Mouse (Mus musculus) liver, postnatal 0 days (tissue): ENCODE data around the gene Prps1l3. TPM values are rescaled to one million over a fixed set of nuclear protein-coding genes. Genes with fewer than 3 reads are reported as not detected.
A peak's percentile ranks its signal among the peaks of the same experiment; 100 is the strongest.

ENCODE experiments used
- ATAC-seq: fragments of 200-750 bp; cut with Nextera tagmentation; 2 replicates; pipeline ENCODE4 v1.8.0; 2017; ENCODE audit warnings: mild to moderate bottlenecking, moderate library complexity
- DNase-seq: peaks from one replicate; pipeline ENCODE4 v3.0.0-alpha.2; 2016
- H3K27ac ChIP-seq: fragments of 300-500 bp; sonication (generic); 2 replicates; pipeline ENCODE4 v1.5.1; 2014; ENCODE audit warnings: antibody characterized with exemption, moderate library complexity, mild to moderate bottlenecking, low read depth
- H3K27me3 ChIP-seq: fragments of 300-500 bp; sonication (generic); 2 replicates; pipeline ENCODE4 v1.6.1; 2014; ENCODE audit warnings: low read length, control low read depth, mixed read lengths; ENCODE audit not compliant: insufficient read depth
- H3K36me3 ChIP-seq: fragments of 300-500 bp; sonication (generic); replicated peaks from 2 replicates; pipeline ENCODE4 v1.6.1; 2014; ENCODE audit warnings: mild to moderate bottlenecking, control low read depth, low read length, moderate library complexity, mixed read lengths; ENCODE audit not compliant: insufficient read depth
- H3K4me1 ChIP-seq: fragments of 300-500 bp; sonication (generic); 2 replicates; pipeline ENCODE4 v1.6.1; 2014; ENCODE audit warnings: antibody characterized with exemption, mild to moderate bottlenecking, control low read depth; ENCODE audit not compliant: insufficient read depth
- H3K4me2 ChIP-seq: fragments of 300-500 bp; sonication (generic); 2 replicates; pipeline ENCODE4 v1.6.1; 2014; ENCODE audit warnings: low read depth, mild to moderate bottlenecking, low read length, moderate library complexity, mixed read lengths
- H3K4me3 ChIP-seq: fragments of 300-500 bp; sonication (generic); 2 replicates; pipeline ENCODE4 v1.5.1; 2014; ENCODE audit warnings: low read depth, low read length
- H3K9ac ChIP-seq: fragments of 300-500 bp; sonication (generic); replicated peaks from 2 replicates; pipeline ENCODE4 v1.6.1; 2014; ENCODE audit warnings: mild to moderate bottlenecking, moderate library complexity
- H3K9me3 ChIP-seq: fragments of 300-500 bp; sonication (generic); 2 replicates; pipeline ENCODE4 v1.6.1; 2016; ENCODE audit warnings: mild to moderate bottlenecking, control low read depth, low read length, mixed read lengths
- CTCF ChIP-seq: sonication (generic); IDR thresholded peaks from 2 replicates; pipeline ENCODE4 v1.5.1; 2016; ENCODE audit warnings: antibody characterized with exemption, low read depth
- EP300 ChIP-seq: IDR thresholded peaks from 2 replicates; pipeline ENCODE4 v1.6.1; 2016; ENCODE audit warnings: antibody characterized with exemption, low read depth, mild to moderate bottlenecking
- WGBS: fragments of 180-500 bp; shearing (Covaris S2); extraction: QIAGEN DNeasy Blood & Tissue Kit; methylation state at CpG from one replicate; pipeline ENCODE4 v1.1.7; 2014; ENCODE audit not compliant: insufficient replicate concordance; 5-methylcytosine and 5-hydroxymethylcytosine counted together
- polyA plus RNA-seq: library from polyadenylated mRNA; unstranded; fragments of >200 nt; fragmentation: Nextera tagmentation; extraction: Ambion mirVana; gene quantifications from 2 replicates; pipeline ENCODE4 v1.2.1, GENCODE M21; 2015

Gene Prps1l3
- polyA plus RNA-seq = 20.8 and 22.8 TPM in 2 replicates

DNA sequence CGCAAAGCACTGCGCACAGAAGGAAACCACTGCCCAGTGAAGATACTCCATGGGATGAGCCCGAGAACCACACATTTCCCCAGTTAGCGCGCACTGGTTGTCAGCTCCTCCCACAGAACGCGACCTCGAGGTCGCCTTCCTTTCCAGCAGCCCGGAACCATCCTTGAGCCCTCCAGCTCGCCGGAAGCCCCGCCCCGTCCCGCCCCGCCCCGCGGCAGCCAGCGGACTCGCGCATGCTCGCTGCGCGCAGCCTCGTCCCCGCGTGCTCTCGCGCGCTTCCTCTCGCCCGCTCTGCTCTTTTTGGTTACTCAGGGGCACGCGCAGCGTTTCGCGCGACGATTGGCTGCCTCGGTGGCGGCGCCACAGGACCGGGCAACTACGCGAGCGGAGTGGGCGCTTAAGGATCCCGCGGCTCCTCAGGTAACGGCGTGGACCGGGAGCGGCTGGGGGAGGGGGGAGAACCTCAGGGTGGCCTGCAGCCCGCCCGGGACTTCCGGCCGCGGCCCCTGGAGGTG is at the start of gene Prps1l3, which contains the start of gene Mipol1:
Prps1l3 (plus strand) TSS at position 221 of the 515 bp plus-strand sequence.
Mipol1 (plus strand) TSS at position 236 of the 515 bp plus-strand sequence.
- peak within 1 kb of the TSS; percentile 89 for H3K27ac ChIP-seq
- H3K4me3 ChIP-seq = peak within 1 kb of the TSS; percentile 67
- 1% methylated on average over 58 of the region's 58 CpGs for WGBS
- ATAC-seq (peak; percentile 99), DNase-seq (peak; percentile 98)
- H3K9me3 ChIP-seq = no peaks in the 10 kb centered on the region
- peak within 1 kb of the TSS; percentile 69 for H3K9ac ChIP-seq
- peak within 1 kb of the TSS; percentile 93 for H3K4me2 ChIP-seq
- H3K27me3 ChIP-seq = no peaks in the 10 kb centered on the region
- H3K36me3 ChIP-seq = no peaks in the 10 kb centered on the region; the same call in 1 of the 2 replicates
- TF ChIP-seq CTCF (peak; percentile 11; the same call in 1 of the 2 replicates), EP300 (no peak)
- peaks cover 14% of the 10 kb centered on the region for H3K4me1 ChIP-seq

GRCm38 (mm10) chr12:57184401-57185147 is 45.6 kb upstream of the Prps1l3 start:
- Histone ChIP-seq H3K27ac (no peak overlapping the region), H3K4me1 (0 out of 2 replicates have a peak, but pooled peaks cover 3% of the 10 kb centered on the region), H3K36me3 (no peaks in the 10 kb centered on the region), H3K4me3 (no peak overlapping the region), H3K9me3 (no peaks in the 10 kb centered on the region), H3K4me2 (peak overlapping the region; percentile 46; the same call in 1 of the 2 replicates), H3K9ac (no peak overlapping the region), H3K27me3 (no peaks in the 10 kb centered on the region)
- no peak for DNase-seq
- TF ChIP-seq EP300 = peak; percentile 90
- TF ChIP-seq CTCF = peak; percentile 39
- WGBS = 52% methylated on average over 2 of the region's 2 CpGs
- ATAC-seq = peak; percentile 47

- H3K27me3 ChIP-seq = no peaks in the 10 kb centered on the region
- 0 out of 2 replicates have a peak, but pooled peaks cover 3% of the 10 kb centered on the region for H3K4me1 ChIP-seq
- H3K9ac ChIP-seq = no peak overlapping the region
- H3K9me3 ChIP-seq = no peaks in the 10 kb centered on the region
- no peak overlapping the region for H3K4me2 ChIP-seq
- no peak for DNase-seq
- no peak overlapping the region for H3K4me3 ChIP-seq
- H3K36me3 ChIP-seq = no peaks in the 10 kb centered on the region
- WGBS = 0% methylated on average over 1 of the region's 1 CpGs
- peak; percentile 57; the same call in 1 of the 2 replicates for ATAC-seq
- H3K27ac ChIP-seq = no peak overlapping the region
- TF ChIP-seq EP300 = no peak
- TF ChIP-seq CTCF = peak; percentile 83
Observed at GRCm38 (mm10) chr12:57185475-57185874, 44.7 kb upstream of the Prps1l3 start.

DNA sequence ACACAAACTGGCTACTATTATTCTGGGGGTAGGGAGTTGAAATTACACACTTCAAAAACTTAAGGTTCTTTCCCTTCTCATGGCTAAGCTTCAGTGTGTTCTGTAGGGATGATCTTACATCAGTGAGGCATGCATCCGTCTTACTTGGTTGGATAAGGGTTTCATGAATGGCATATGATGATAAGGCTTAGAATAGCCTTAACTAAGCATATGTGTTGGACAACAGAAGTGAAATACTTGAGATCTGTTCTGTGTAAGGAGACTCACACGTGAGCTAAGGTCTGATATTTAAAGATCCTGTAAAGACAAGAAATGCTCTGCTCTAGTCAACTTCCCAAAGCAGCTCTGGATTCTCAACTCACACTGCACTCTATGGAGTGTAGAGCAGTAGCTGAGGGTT is 44.1 kb upstream of the Prps1l3 start:
- 45% methylated on average over 2 of the region's 2 CpGs for WGBS
- Histone ChIP-seq H3K9me3 (no peaks in the 10 kb centered on the region), H3K4me3 (no peak overlapping the region), H3K4me1 (0 out of 2 replicates have a peak, but pooled peaks cover 3% of the 10 kb centered on the region), H3K27me3 (no peaks in the 10 kb centered on the region), H3K9ac (no peak overlapping the region), H3K36me3 (no peaks in the 10 kb centered on the region), H3K4me2 (no peak overlapping the region), H3K27ac (no peak overlapping the region)
- DNase-seq (no peak), ATAC-seq (peak; percentile 35)
- TF ChIP-seq CTCF (no peak), EP300 (peak; percentile 47)

- no peak for TF ChIP-seq CTCF
- TF ChIP-seq EP300 = no peak
- no peak overlapping the region for H3K4me3 ChIP-seq
- no peak for ATAC-seq
- 0 out of 2 replicates have a peak, but pooled peaks cover 3% of the 10 kb centered on the region for H3K4me1 ChIP-seq
- H3K9me3 ChIP-seq = no peaks in the 10 kb centered on the region
- no peak overlapping the region for H3K9ac ChIP-seq
- no peak overlapping the region for H3K4me2 ChIP-seq
- no peaks in the 10 kb centered on the region for H3K36me3 ChIP-seq
- 72% methylated on average over 4 of the region's 4 CpGs for WGBS
- H3K27me3 ChIP-seq = no peaks in the 10 kb centered on the region
- DNase-seq = no peak
- no peak overlapping the region for H3K27ac ChIP-seq
Observed at GRCm38 (mm10) chr12:57187032-57187431, 43.2 kb upstream of the Prps1l3 start.

GRCm38 (mm10) chr12:57194609-57195008 is 35.6 kb upstream of the Prps1l3 start:
- 18% methylated on average over 3 of the region's 3 CpGs for WGBS
- DNase-seq = peak; percentile 35
- peak; percentile 70 for ATAC-seq
- Histone ChIP-seq H3K9ac (no peak overlapping the region), H3K27ac (no peak overlapping the region), H3K4me1 (peaks cover 4% of the 10 kb centered on the region; the same call in 1 of the 2 replicates), H3K36me3 (no peaks in the 10 kb centered on the region), H3K27me3 (0 out of 2 replicates have a peak, but pooled peaks cover 5% of the 10 kb centered on the region), H3K4me3 (peak overlapping the region; percentile 24), H3K9me3 (no peaks in the 10 kb centered on the region), H3K4me2 (peak overlapping the region; percentile 31)
- TF ChIP-seq CTCF = peak; percentile 87
- peak; percentile 84 for TF ChIP-seq EP300
